Mouse (Mus musculus) B cell, adult 2 months (primary cell): Measurements from ENCODE around the gene Hist2h2ab.

Experiments
- DNase-seq, 2 experiments: peaks; one replicate each; pipeline ENCODE4 v3.0.0; 2022

The Hist2h2ab gene

DNA sequence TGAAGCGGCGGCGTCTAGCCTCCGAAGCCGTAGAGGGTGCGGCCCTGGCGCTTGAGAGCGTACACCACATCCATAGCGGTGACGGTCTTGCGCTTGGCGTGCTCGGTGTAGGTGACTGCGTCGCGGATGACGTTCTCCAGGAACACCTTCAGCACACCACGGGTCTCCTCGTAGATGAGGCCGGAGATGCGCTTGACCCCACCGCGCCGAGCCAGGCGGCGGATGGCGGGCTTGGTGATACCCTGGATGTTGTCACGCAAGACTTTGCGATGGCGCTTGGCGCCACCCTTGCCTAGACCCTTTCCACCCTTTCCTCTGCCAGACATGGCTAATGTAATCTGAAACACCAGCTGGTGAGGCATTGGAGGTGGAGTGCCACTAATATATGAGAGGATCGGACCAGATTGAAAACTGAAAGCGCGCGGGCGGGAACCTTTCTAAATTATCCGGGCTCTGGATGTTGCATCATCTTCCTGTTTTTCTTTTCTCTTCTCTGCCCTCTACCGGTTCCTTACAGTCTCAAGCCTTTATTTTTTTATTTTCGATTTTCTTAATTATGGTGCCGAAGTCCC, 43.4 kb downstream of the Hist2h2ab start, which contains the start of gene Hist2h4:
Gene Hist2h4, minus strand, starts transcription at position 333 of the 572 bp plus-strand sequence.
- DNase-seq, result peak; percentile 96 to 97

DNA sequence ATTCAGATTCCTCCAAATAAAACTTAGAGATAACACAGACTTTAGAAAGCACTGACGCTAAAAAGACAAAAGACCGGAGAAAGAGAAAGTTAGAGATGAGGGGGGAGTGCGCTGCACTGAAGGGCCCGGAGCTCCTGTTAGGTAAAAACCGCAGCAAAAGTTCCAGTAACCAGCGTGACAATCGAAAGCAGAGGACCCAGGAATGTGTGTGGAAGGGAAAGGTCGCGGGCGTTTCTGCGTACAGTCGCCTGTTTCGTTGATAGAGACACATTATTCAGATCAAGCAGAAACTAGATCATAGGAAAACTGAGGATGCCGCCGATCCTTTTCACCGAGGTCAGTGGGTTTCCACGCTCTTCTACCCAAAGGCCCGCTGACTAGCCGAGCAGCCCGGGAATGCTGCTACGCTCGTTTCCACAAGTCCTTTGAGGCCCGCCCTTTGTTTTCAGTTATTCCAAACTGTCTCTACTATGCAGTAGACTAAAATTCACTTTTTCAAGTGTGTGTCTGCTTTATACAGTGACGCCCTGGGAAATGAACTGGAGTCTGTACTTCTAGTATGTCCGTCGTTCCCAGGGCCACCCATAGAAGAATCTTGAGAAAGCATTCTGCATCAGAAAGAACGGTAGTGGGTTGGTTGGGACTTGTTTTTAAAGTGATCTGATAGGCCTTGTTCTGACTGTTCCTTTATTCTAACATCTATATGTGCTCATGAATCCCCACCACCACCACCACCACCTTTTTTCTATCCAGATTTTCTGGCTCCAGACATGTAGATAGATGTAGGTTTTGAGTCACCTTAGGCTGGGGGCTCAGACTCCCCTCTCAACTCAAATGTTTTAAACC, 44.1 kb downstream of the Hist2h2ab start:
- peak; percentile 66 to 70 for DNase-seq

GRCm38 (mm10) chr3:96264404-96264949, 44.8 kb downstream of the Hist2h2ab start:
- no peak for DNase-seq

- no peak for DNase-seq
Measured at GRCm38 (mm10) chr3:96266132-96266710, 46.6 kb downstream of the Hist2h2ab start.

DNA sequence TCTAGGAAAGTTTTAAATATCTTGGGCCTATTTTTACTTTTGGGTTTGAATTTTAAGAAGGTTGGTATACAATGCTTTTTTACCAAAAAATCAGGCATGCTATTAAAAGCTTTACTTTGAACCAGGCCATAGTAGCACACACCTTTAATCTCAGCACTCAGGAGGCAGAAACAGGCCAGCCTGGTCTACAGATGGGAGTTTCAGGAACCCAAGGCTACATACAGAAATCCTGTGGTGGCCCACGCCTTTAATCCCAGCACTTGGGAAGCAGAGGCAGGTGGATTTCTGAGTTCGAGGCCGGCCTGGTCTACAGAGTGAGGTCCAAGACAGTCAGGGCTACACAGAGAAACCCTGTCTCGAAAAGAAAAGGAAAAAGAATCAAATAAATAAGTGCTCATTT, 47.9 kb downstream of the Hist2h2ab start:
- no peak for DNase-seq

DNA sequence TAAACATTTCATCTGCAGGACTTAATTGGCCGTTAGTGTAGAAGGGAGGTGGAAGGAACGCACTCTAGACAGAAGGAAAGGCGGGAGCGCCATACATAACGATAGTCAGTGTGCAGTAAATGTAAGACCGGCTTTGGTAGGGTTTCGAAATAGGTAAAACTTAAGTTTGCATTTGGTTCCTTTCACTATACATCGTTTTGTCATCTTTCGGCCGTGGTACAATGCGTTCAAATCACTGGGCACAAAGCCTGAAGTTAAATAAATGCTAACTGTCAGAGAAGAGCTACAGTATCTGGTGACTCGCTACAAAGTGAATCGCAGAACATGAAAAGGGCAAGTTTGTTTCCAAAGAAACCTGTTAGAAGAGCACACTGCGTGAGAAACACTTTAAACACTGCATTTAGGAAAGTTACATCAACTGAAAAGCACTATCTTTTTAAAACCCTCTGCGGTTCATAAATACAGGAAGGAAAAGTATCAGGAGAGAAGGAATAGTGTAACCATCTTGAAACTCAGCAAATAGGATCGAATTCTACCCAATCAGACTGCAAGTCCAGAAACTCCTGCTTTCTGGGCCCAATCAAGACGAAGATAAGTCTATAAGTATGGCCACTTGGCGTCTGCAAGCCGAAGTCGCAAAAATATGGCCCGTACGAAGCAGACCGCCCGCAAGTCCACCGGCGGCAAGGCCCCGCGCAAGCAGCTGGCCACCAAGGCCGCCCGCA, 48.5 kb downstream of the Hist2h2ab start, which contains the start of gene Hist2h3b:
Gene Hist2h3b, plus strand, starts transcription at position 604 of the 725 bp plus-strand sequence.
- DNase-seq, result peak; percentile 75 to 79

GRCm38 (mm10) chr3:96268776-96269378, 49.2 kb downstream of the Hist2h2ab start:
- DNase-seq, result peak; percentile 51 to 59
